Mouse (Mus musculus) liver, embryonic 15.5 days (tissue): ENCODE data around the gene Abca13. TPM values are rescaled to one million over a fixed set of nuclear protein-coding genes. Genes with fewer than 3 reads are reported as not detected.
"Not testable (repeated sequence)": the region's sequence is repeated elsewhere in the genome, so short reads cannot be mapped to it uniquely, and the experiment has no call there.

ENCODE experiments used
- ATAC-seq: fragments of 200-750 bp; cut with Nextera tagmentation; 2 replicates; pipeline ENCODE4 v1.8.0; 2017; ENCODE audit warnings: moderate number of reproducible peaks, mild to moderate bottlenecking, moderate library complexity; ENCODE audit not compliant: insufficient read depth
- H3K27ac ChIP-seq: fragments of 300-500 bp; sonication (generic); replicated peaks from 2 replicates; pipeline ENCODE4 v1.5.1; 2015; ENCODE audit warnings: mild to moderate bottlenecking, inconsistent platforms
- H3K27me3 ChIP-seq: fragments of 300-500 bp; sonication (generic); 2 replicates; pipeline ENCODE4 v1.6.1; 2015; ENCODE audit warnings: mild to moderate bottlenecking, inconsistent platforms
- H3K36me3 ChIP-seq: fragments of 300-500 bp; sonication (generic); replicated peaks from 2 replicates; pipeline ENCODE4 v1.6.1; 2015; ENCODE audit warnings: moderate library complexity, mild to moderate bottlenecking, inconsistent platforms
- H3K4me1 ChIP-seq: fragments of 300-500 bp; sonication (generic); replicated peaks from 2 replicates; pipeline ENCODE4 v1.6.1; 2015; ENCODE audit warnings: inconsistent platforms
- H3K4me2 ChIP-seq: fragments of 300-500 bp; sonication (generic); 2 replicates; pipeline ENCODE4 v1.6.1; 2015; ENCODE audit warnings: moderate library complexity, mild to moderate bottlenecking, inconsistent platforms
- H3K4me3 ChIP-seq: fragments of 300-500 bp; sonication (generic); replicated peaks from 2 replicates; pipeline ENCODE4 v1.5.1; 2015; ENCODE audit warnings: mild to moderate bottlenecking, inconsistent platforms
- H3K9ac ChIP-seq: fragments of 300-500 bp; sonication (generic); 2 replicates; pipeline ENCODE4 v1.6.1; 2015; ENCODE audit warnings: moderate library complexity, mild to moderate bottlenecking, inconsistent platforms
- H3K9me3 ChIP-seq: fragments of 300-500 bp; sonication (generic); replicated peaks from 2 replicates; pipeline ENCODE4 v1.6.1; 2016; ENCODE audit warnings: inconsistent platforms
- WGBS: fragments of 180-500 bp; shearing (Covaris S2); methylation state at CpG from one replicate; pipeline ENCODE4 v1.1.7; 2015; ENCODE audit warnings: mixed read lengths; ENCODE audit not compliant: insufficient replicate concordance; 5-methylcytosine and 5-hydroxymethylcytosine counted together
- polyA plus RNA-seq: library from polyadenylated mRNA; unstranded; fragments of >200 nt; fragmentation: Nextera tagmentation; extraction: Ambion mirVana; gene quantifications from 2 replicates; pipeline ENCODE4 v1.2.1, GENCODE M21; 2015

Abca13 gene
- polyA plus RNA-seq, 1 experiment from 2014 or later, result 0.29 TPM

GRCm38 (mm10) chr11:9427411-9427810, 235.7 kb downstream of the Abca13 start:
- Histone ChIP-seq H3K27me3 (no peaks in the 10 kb centered on the region), H3K4me1 (no peaks in the 10 kb centered on the region), H3K9me3 (no peaks in the 10 kb centered on the region), H3K4me3 (no peak overlapping the region), H3K36me3 (no peaks in the 10 kb centered on the region), H3K4me2 (no peak overlapping the region), H3K9ac (no peak overlapping the region), H3K27ac (no peak overlapping the region)
- ATAC-seq, result no peak
- WGBS, result 43% methylated on average over 3 of the region's 3 CpGs

GRCm38 (mm10) chr11:9432807-9433206, 241.1 kb downstream of the Abca13 start:
- Histone ChIP-seq H3K27me3 (no peaks in the 10 kb centered on the region), H3K4me1 (no peaks in the 10 kb centered on the region), H3K36me3 (no peaks in the 10 kb centered on the region), H3K4me3 (no peak overlapping the region), H3K9me3 (no peaks in the 10 kb centered on the region), H3K4me2 (no peak overlapping the region), H3K9ac (no peak overlapping the region), H3K27ac (no peak overlapping the region)
- 56% methylated on average over 5 of the region's 5 CpGs for whole genome bisulfite sequencing
- ATAC-seq, result no peak

GRCm38 (mm10) chr11:9436617-9437016, 244.9 kb downstream of the Abca13 start:
- Histone ChIP-seq H3K27ac (no peak overlapping the region), H3K9me3 (no peaks in the 10 kb centered on the region), H3K4me3 (no peak overlapping the region)

GRCm38 (mm10) chr11:9439781-9440180, 248.0 kb downstream of the Abca13 start:
- Histone ChIP-seq H3K4me2 (no peak overlapping the region), H3K9ac (no peak overlapping the region), H3K36me3 (no peaks in the 10 kb centered on the region), H3K27me3 (no peaks in the 10 kb centered on the region), H3K4me3 (no peak overlapping the region), H3K4me1 (no peaks in the 10 kb centered on the region), H3K27ac (no peak overlapping the region), H3K9me3 (no peaks in the 10 kb centered on the region)
- 52% methylated on average over 2 of the region's 2 CpGs for WGBS
- no peak for ATAC-seq

More at GRCm38 (mm10) chr11:9436617-9437016, 244.9 kb downstream of the Abca13 start:
- no peak for ATAC-seq
- H3K9ac ChIP-seq, result no peak overlapping the region
- H3K4me2 ChIP-seq, result no peak overlapping the region
- H3K27me3 ChIP-seq, result no peaks in the 10 kb centered on the region
- H3K36me3 ChIP-seq, result no peaks in the 10 kb centered on the region
- H3K4me1 ChIP-seq, result no peaks in the 10 kb centered on the region

GRCm38 (mm10) chr11:9441192-9441591, 249.4 kb downstream of the Abca13 start:
- ATAC-seq, result no peak
- H3K27me3 ChIP-seq, result no peaks in the 10 kb centered on the region
- H3K9ac ChIP-seq, result no peak overlapping the region
- H3K4me2 ChIP-seq, result no peak overlapping the region
- no peak overlapping the region for H3K4me3 ChIP-seq
- H3K36me3 ChIP-seq, result no peaks in the 10 kb centered on the region
- H3K9me3 ChIP-seq, result no peaks in the 10 kb centered on the region
- no peaks in the 10 kb centered on the region for H3K4me1 ChIP-seq
- H3K27ac ChIP-seq, result no peak overlapping the region
- WGBS, result 48% methylated on average over 4 of the region's 4 CpGs

- no peaks in the 10 kb centered on the region for H3K27me3 ChIP-seq
- no peak for ATAC-seq
- H3K27ac ChIP-seq, result no peak overlapping the region
- no peaks in the 10 kb centered on the region for H3K9me3 ChIP-seq
- no peaks in the 10 kb centered on the region for H3K36me3 ChIP-seq
- no peak overlapping the region for H3K4me3 ChIP-seq
- no peaks in the 10 kb centered on the region for H3K4me1 ChIP-seq
- H3K4me2 ChIP-seq, result no peak overlapping the region
- 50% methylated on average over 1 of the region's 1 CpGs for WGBS
- H3K9ac ChIP-seq, result no peak overlapping the region
These were observed 280.7 kb downstream of the Abca13 start for GRCm38 (mm10) chr11:9472400-9472799.

GRCm38 (mm10) chr11:9481511-9481910, 289.8 kb downstream of the Abca13 start:
- Histone ChIP-seq H3K4me3 (no peak overlapping the region), H3K9ac (no peak overlapping the region), H3K4me1 (no peaks in the 10 kb centered on the region), H3K27ac (no peak overlapping the region), H3K36me3 (no peaks in the 10 kb centered on the region), H3K27me3 (no peaks in the 10 kb centered on the region), H3K4me2 (no peak overlapping the region), H3K9me3 (no peaks in the 10 kb centered on the region)
- 12% methylated on average over 6 of the region's 6 CpGs for WGBS
- ATAC-seq, result no peak

GRCm38 (mm10) chr11:9500326-9501142, 308.8 kb downstream of the Abca13 start:
- Histone ChIP-seq H3K9me3 (no peaks in the 10 kb centered on the region), H3K4me3 (no peak overlapping the region)
- WGBS, result 43% methylated on average over 5 of the region's 5 CpGs

GRCm38 (mm10) chr11:9514966-9515365, 323.2 kb downstream of the Abca13 start:
- H3K4me2 ChIP-seq, H3K4me3 ChIP-seq, H3K36me3 ChIP-seq, H3K27ac ChIP-seq, H3K4me1 ChIP-seq, H3K27me3 ChIP-seq, H3K9ac ChIP-seq, H3K9me3 ChIP-seq, ATAC-seq: not testable (repeated sequence)
- 45% methylated on average over 2 of the region's 2 CpGs for WGBS

More at GRCm38 (mm10) chr11:9500326-9501142, 308.8 kb downstream of the Abca13 start:
- ATAC-seq, result no peak
- Histone ChIP-seq H3K36me3 (no peaks in the 10 kb centered on the region), H3K4me2 (no peak overlapping the region), H3K27ac (no peak overlapping the region), H3K9ac (no peak overlapping the region), H3K27me3 (no peaks in the 10 kb centered on the region), H3K4me1 (no peaks in the 10 kb centered on the region)

GRCm38 (mm10) chr11:9528556-9528955, 336.8 kb downstream of the Abca13 start:
- Histone ChIP-seq H3K4me1 (no peaks in the 10 kb centered on the region), H3K9ac (no peak overlapping the region), H3K27me3 (no peaks in the 10 kb centered on the region), H3K9me3 (no peaks in the 10 kb centered on the region), H3K36me3 (no peaks in the 10 kb centered on the region), H3K27ac (no peak overlapping the region), H3K4me2 (no peak overlapping the region), H3K4me3 (no peak overlapping the region)
- WGBS, result 55% methylated on average over 3 of the region's 3 CpGs
- ATAC-seq, result no peak

- Histone ChIP-seq H3K27ac (no peak overlapping the region), H3K9me3 (no peaks in the 10 kb centered on the region), H3K27me3 (no peaks in the 10 kb centered on the region), H3K9ac (no peak overlapping the region), H3K4me2 (no peak overlapping the region; the same call in 1 of the 2 replicates), H3K36me3 (no peaks in the 10 kb centered on the region), H3K4me1 (no peaks in the 10 kb centered on the region), H3K4me3 (no peak overlapping the region)
- WGBS, result 12% methylated on average over 8 of the region's 8 CpGs
- no peak for ATAC-seq
These were observed 340.0 kb downstream of the Abca13 start for GRCm38 (mm10) chr11:9531715-9532114.

GRCm38 (mm10) chr11:9533189-9533588, 341.4 kb downstream of the Abca13 start:
- Histone ChIP-seq H3K9ac (no peak overlapping the region), H3K27ac (no peak overlapping the region), H3K4me2 (no peak overlapping the region), H3K9me3 (no peaks in the 10 kb centered on the region), H3K36me3 (no peaks in the 10 kb centered on the region), H3K4me3 (no peak overlapping the region), H3K27me3 (no peaks in the 10 kb centered on the region), H3K4me1 (no peaks in the 10 kb centered on the region)
- WGBS, result 10% methylated on average over 1 of the region's 1 CpGs
- no peak for ATAC-seq
